Mouse (Mus musculus) kidney, embryonic 14.5 days (tissue): Measurements from ENCODE around the gene Ahcy. TPM values are rescaled to one million over a fixed set of nuclear protein-coding genes. Genes with fewer than 3 reads are reported as not detected.

Experiments used
- ATAC-seq: fragments of 200-750 bp; cut with Nextera tagmentation; 2 replicates; pipeline ENCODE4 v1.8.0; 2017; ENCODE audit warnings: moderate number of reproducible peaks, mild to moderate bottlenecking, moderate TSS enrichment, moderate library complexity; ENCODE audit not compliant: low FRiP score, low TSS enrichment
- H3K27ac ChIP-seq: fragments of 300-500 bp; sonication (generic); 2 replicates; pipeline ENCODE4 v1.5.1; 2014; ENCODE audit warnings: low read depth, mild to moderate bottlenecking, low read length, moderate library complexity, mixed read lengths
- H3K27me3 ChIP-seq: fragments of 300-500 bp; sonication (generic); 2 replicates; pipeline ENCODE4 v1.6.1; 2014; ENCODE audit warnings: mild to moderate bottlenecking, low read length; ENCODE audit not compliant: control insufficient read depth, insufficient read depth
- H3K36me3 ChIP-seq: fragments of 300-500 bp; sonication (generic); 2 replicates; pipeline ENCODE4 v1.6.1; 2014; ENCODE audit warnings: low read length, mixed read lengths; ENCODE audit not compliant: control insufficient read depth, insufficient read depth
- H3K4me1 ChIP-seq: fragments of 300-500 bp; sonication (generic); 2 replicates; pipeline ENCODE4 v1.6.1; 2014; ENCODE audit warnings: low read length, mixed read lengths; ENCODE audit not compliant: control insufficient read depth, insufficient read depth
- H3K4me2 ChIP-seq: fragments of 300-500 bp; sonication (generic); replicated peaks from 2 replicates; pipeline ENCODE4 v1.6.1; 2014; ENCODE audit warnings: low read depth, mild to moderate bottlenecking, low read length
- H3K4me3 ChIP-seq: fragments of 300-500 bp; sonication (generic); 2 replicates; pipeline ENCODE4 v1.5.1; 2014; ENCODE audit warnings: mild to moderate bottlenecking, low read length
- H3K9ac ChIP-seq: fragments of 300-500 bp; sonication (generic); 2 replicates; pipeline ENCODE4 v1.6.1; 2014; ENCODE audit warnings: low read depth, mild to moderate bottlenecking, low read length, moderate library complexity
- H3K9me3 ChIP-seq: fragments of 300-500 bp; sonication (generic); 2 replicates; pipeline ENCODE4 v1.6.1; 2016; ENCODE audit warnings: low read length; ENCODE audit not compliant: control insufficient read depth
- WGBS: fragments of 180-500 bp; shearing (Covaris S2); extraction: QIAGEN DNeasy Blood & Tissue Kit; methylation state at CpG from one replicate; pipeline ENCODE4 v1.1.7; 2014; 5-methylcytosine and 5-hydroxymethylcytosine counted together
- polyA plus RNA-seq: library from polyadenylated mRNA; unstranded; fragments of >200 nt; fragmentation: Nextera tagmentation; extraction: Ambion mirVana; gene quantifications from 2 replicates; pipeline ENCODE4 v1.2.1, GENCODE M21; 2014

Gene Ahcy
- polyA plus RNA-seq, 1 experiment from 2014 or later, result 99.8 TPM

DNA sequence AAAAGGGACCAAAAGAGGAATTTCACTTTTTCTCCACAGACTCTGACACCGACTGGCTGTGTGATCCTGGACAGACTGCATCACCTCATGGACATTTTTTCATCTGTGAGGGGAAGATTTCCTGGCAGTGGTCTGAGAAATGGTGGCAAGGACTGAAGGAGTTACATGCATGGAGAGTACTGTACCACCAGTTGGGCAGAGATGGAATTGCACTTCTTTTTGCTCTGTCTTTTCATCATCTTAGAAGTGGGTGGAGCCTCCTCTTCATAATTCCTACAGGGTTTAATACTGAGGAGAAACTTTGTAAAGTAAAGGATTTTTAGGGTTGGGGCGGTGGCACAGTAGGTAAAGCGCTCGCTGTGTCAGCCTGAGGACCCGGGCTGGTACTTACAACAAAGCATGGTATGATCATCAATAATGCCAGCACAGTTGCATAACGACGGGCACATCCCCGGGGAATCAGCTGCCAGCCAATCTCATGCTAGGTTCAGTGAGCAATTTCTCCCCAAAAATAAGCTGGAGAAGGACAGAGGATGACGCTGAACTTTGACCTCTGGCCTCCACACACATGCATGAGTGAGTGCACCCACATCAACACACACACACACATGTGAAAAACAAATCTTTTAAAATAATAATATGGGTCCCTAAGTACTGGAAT lies 24.6 kb upstream of the Ahcy start:
- no peaks in the 10 kb centered on the region for H3K27me3 ChIP-seq
- H3K9me3 ChIP-seq, result no peaks in the 10 kb centered on the region
- no peak overlapping the region for H3K4me3 ChIP-seq
- H3K27ac ChIP-seq, result no peak overlapping the region
- no peaks in the 10 kb centered on the region for H3K36me3 ChIP-seq
- ATAC-seq, result no peak
- no peaks in the 10 kb centered on the region for H3K4me1 ChIP-seq
- 86% methylated on average over 9 of the region's 9 CpGs for WGBS
- H3K9ac ChIP-seq, result no peak overlapping the region
- no peak overlapping the region for H3K4me2 ChIP-seq

DNA sequence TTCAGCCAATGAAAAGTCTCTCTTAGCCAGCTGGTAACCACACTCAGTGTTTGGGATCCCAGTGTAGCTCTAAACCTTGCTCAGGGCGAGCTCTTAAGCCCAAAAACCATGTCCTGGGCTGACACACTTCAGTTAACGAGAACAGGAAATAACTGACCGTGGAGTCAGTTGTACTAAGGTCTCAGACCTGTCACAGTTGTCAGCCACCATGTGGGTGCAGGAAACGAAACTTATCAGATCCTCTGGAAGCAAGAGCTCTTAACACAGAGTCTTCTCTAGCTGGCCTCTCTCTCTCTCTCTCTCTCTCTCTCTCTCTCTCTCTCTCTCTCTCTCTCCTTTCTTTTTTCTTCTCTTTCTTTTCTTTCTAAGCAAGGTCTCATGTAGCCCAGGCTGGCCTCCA lies 19.1 kb upstream of the Ahcy start:
- no peaks in the 10 kb centered on the region for H3K27me3 ChIP-seq
- H3K36me3 ChIP-seq, result no peaks in the 10 kb centered on the region
- H3K9ac ChIP-seq, result no peak overlapping the region
- ATAC-seq, result no peak
- H3K4me1 ChIP-seq, result no peaks in the 10 kb centered on the region
- no peak overlapping the region for H3K4me3 ChIP-seq
- no peaks in the 10 kb centered on the region for H3K9me3 ChIP-seq
- 28% methylated on average over 4 of the region's 4 CpGs for WGBS
- H3K4me2 ChIP-seq, result no peak overlapping the region
- no peak overlapping the region for H3K27ac ChIP-seq

DNA sequence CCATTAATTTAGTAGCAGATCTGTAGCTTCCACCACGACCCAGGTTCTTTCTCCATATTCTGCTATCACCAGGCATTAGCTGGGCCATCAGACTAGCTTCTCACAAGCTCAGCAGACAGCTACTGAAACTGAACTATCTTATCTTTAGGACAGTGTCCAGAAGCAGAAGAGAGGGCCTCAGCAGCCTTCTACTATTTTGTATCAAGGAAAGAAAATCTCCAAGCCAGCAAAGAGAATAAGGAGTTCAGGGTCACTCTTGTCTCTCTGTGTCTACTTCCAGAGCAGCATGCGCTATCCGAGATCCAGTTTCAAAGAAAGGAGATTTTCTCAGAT lies 17.4 kb upstream of the Ahcy start:
- no peak overlapping the region for H3K27ac ChIP-seq
- H3K9me3 ChIP-seq, result no peaks in the 10 kb centered on the region
- ATAC-seq, result no peak
- no peaks in the 10 kb centered on the region for H3K27me3 ChIP-seq
- no peak overlapping the region for H3K4me2 ChIP-seq
- no peak overlapping the region for H3K4me3 ChIP-seq
- no peaks in the 10 kb centered on the region for H3K4me1 ChIP-seq
- H3K9ac ChIP-seq, result no peak overlapping the region
- H3K36me3 ChIP-seq, result no peaks in the 10 kb centered on the region
- 77% methylated on average over 3 of the region's 3 CpGs for WGBS

DNA sequence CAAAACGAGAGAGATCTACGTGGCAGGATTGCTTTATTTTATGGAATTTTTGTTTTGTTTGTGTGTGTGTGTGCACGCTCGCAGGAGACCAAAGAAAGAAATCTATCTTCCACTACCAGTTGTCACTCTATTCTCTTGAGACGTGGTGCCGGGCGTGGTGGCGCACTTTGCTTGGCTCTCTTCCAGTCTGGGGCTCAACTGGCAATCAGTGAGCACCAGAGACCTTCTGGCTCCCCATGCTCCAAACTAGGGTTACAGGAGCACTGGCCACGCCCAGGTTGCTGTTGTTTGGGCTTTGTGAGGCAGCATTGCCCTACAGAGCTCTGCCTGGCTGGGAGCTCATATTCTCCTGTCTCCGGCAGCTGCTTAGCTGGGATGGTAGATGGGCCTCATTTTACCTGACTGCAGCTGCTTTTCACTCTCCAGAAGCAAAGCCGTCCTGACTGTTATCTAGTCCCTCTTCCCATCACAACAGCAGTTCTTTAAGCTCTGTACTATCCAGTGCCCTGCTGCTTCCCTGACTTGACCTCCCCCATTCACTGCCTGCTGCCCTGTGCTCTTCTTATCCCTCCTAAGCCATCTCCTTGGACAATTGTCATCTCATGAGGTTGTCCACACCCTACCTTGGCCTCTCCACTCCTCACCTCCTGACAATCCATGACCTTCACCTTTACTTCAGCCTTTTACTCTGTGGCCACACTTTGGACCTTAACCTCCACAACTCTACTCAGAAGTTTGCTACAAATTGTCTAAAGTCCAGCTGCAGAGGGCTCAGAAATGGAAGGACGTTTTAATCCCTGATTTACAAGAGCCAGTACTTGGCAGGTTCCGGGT lies 16.8 kb upstream of the Ahcy start:
- Histone ChIP-seq H3K27ac (no peak overlapping the region), H3K4me2 (no peak overlapping the region), H3K9ac (no peak overlapping the region), H3K9me3 (no peaks in the 10 kb centered on the region), H3K36me3 (no peaks in the 10 kb centered on the region), H3K4me1 (no peaks in the 10 kb centered on the region), H3K4me3 (no peak overlapping the region), H3K27me3 (no peaks in the 10 kb centered on the region)
- 63% methylated on average over 13 of the region's 13 CpGs for WGBS
- ATAC-seq, result no peak

DNA sequence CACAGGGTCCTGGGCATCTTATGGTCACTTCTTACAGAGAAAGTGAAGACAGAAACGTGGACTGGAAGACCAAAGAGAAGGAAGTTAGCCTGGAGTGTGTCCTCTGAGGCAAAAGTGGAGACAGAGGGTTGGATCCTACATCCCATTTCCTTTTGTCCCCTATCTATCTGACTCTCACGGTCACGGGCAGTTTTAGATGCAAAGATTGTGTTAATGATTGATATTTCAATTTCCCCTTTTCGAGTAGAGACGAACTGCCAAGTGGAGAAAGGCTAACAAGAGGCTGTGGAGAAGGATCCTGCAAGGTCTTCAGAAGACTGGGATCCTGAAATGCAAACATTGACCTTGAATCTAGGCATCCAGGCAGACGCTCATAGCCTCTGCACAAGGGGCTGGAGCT lies 14.0 kb upstream of the Ahcy start:
- H3K4me1 ChIP-seq, result no peaks in the 10 kb centered on the region
- no peak overlapping the region for H3K27ac ChIP-seq
- H3K9ac ChIP-seq, result no peak overlapping the region
- no peaks in the 10 kb centered on the region for H3K36me3 ChIP-seq
- no peak overlapping the region for H3K4me2 ChIP-seq
- no peaks in the 10 kb centered on the region for H3K27me3 ChIP-seq
- H3K4me3 ChIP-seq, result no peak overlapping the region
- WGBS, result 68% methylated on average over 6 of the region's 6 CpGs
- no peak for ATAC-seq
- no peaks in the 10 kb centered on the region for H3K9me3 ChIP-seq

DNA sequence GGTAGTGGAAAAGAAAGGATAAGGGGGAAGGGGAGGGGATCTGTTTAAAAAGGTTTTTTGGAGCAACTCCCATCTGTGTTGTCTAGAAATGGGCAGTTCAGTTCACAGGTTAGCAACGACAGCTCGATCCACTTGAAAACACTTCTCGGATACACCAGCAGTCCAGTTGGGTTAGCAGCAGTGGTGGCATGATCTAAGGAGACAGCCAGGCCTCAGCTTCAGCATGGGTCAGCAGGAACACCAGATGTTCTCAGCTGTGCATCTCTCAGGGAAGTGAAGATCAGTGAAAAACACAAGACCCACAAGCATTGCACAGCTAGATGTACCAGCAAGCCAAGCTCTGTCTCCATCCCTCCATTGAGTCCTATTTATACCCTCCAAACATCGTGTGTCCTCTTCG lies 12.0 kb upstream of the Ahcy start:
- Histone ChIP-seq H3K4me1 (no peaks in the 10 kb centered on the region), H3K27ac (no peak overlapping the region), H3K4me3 (no peak overlapping the region), H3K9ac (no peak overlapping the region), H3K9me3 (no peaks in the 10 kb centered on the region), H3K4me2 (no peak overlapping the region), H3K27me3 (no peaks in the 10 kb centered on the region), H3K36me3 (no peaks in the 10 kb centered on the region)
- ATAC-seq, result no peak
- 90% methylated on average over 5 of the region's 5 CpGs for WGBS

DNA sequence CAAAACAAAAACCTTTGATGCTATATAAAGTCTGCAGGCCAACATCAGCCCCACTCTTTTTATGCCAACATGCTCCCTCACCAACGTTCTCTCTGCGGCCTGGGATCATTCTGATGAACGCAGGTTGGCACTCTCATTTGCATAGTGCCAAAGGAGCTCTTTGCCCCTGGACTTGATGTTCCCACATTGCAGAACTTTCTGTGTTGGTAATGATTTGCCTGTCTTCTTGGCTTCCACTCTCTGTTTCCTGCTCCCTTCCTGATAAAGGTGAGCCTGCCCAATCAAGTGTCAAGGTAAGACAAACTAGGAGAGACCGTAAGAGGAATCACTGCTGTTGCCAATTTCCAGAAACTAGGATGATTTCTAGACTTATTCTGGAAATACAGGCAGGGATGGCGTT lies 10.2 kb upstream of the Ahcy start:
- no peak for ATAC-seq
- 83% methylated on average over 5 of the region's 5 CpGs for WGBS
- no peak overlapping the region for H3K4me2 ChIP-seq
- H3K27ac ChIP-seq, result no peak overlapping the region
- no peaks in the 10 kb centered on the region for H3K4me1 ChIP-seq
- H3K4me3 ChIP-seq, result no peak overlapping the region
- no peaks in the 10 kb centered on the region for H3K36me3 ChIP-seq
- H3K9me3 ChIP-seq, result no peaks in the 10 kb centered on the region
- no peaks in the 10 kb centered on the region for H3K27me3 ChIP-seq
- no peak overlapping the region for H3K9ac ChIP-seq

DNA sequence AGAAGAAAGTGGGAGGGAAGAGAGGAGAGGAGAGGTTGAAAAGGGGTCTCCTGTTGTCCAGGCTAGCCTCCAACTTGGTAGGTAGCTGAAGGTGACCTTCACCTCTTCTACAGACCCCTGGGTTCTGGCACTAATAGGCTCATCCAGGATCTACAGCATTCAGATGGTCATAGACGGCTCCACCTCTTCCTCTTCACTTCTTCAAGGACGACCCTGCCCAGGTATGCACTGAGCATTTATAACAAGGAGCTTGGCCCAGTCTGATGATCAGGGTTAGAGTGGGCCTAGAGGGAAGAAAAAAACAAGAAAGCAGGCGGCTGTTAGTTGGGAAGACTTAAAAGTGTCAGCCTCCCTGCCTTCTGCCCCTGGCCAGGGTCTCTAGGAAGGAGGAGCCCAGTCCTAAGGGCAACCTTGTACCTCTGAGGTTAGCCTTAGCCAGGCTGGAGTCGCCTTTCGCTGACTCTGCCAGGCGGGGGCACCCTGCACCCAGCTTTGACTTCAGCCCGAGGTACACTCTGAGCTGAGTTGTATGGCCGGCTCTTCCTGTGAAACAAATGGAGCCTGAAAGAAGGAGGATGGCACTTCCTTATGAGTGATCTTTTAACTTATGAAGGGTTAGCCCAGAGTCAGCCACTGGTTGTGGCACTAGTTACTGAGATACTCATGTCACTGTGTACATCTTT lies 8.0 kb upstream of the Ahcy start:
- H3K36me3 ChIP-seq, result no peaks in the 10 kb centered on the region
- H3K9me3 ChIP-seq, result no peaks in the 10 kb centered on the region
- H3K27me3 ChIP-seq, result no peaks in the 10 kb centered on the region
- ATAC-seq, result peak; percentile 89
- H3K27ac ChIP-seq, result no peak overlapping the region
- no peaks in the 10 kb centered on the region for H3K4me1 ChIP-seq
- H3K4me3 ChIP-seq, result no peak overlapping the region
- WGBS, result 18% methylated on average over 8 of the region's 8 CpGs
- no peak overlapping the region for H3K9ac ChIP-seq
- no peak overlapping the region for H3K4me2 ChIP-seq

DNA sequence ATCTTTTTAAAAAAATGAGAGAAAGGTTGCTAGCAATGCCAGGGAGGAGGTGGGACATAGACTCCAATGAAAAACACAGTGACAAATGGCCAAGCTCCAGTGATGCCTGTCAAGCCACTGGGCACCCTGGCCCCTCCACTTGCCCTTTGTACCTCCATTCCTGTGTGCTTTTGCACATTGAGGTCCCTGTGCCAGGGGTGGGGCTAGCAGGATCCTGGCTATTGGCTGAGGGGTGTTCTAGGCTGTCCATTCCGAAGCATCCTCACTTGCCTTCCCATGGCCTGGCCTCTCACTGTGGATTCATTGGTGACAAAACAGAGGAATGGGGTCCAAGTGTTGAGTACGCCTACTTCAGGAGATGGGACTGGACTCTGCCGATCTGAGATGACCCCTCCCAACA lies 6.8 kb upstream of the Ahcy start:
- H3K4me3 ChIP-seq, result no peak overlapping the region
- ATAC-seq, result no peak
- WGBS, result 85% methylated on average over 3 of the region's 3 CpGs
- no peak overlapping the region for H3K4me2 ChIP-seq
- H3K27ac ChIP-seq, result no peak overlapping the region
- no peaks in the 10 kb centered on the region for H3K27me3 ChIP-seq
- no peaks in the 10 kb centered on the region for H3K9me3 ChIP-seq
- no peaks in the 10 kb centered on the region for H3K4me1 ChIP-seq
- H3K9ac ChIP-seq, result no peak overlapping the region
- H3K36me3 ChIP-seq, result no peaks in the 10 kb centered on the region
